Mouse (Mus musculus): ENCODE measurements around the gene Jag2. TPM values are rescaled to one million over a fixed set of nuclear protein-coding genes. Genes with fewer than 3 reads are reported as not detected.

Gene Jag2
- total and polyA plus RNA-seq, 2 experiments from 2014 or later, result 3.3 to 58.5 TPM

DNA sequence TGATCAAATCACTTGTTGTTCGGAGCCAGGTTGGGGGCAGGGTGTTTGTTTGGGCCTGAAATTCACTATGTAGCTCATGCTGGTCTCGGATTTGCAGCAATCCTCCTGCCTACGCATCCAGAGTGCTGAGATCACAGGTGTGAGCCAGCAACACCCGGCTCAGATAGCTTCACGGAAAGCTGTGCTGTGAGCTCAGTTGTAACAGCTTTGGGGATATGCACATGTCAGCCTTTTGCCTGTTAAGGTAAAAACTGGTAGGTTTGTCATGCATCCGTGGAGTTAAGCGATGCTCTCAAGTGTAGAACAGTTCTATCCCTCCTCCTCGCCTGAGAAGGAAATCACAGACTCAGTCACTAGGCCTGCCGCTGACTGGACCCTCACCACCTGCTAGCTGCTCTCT is 28.9 kb downstream of the Jag2 start:
- Histone ChIP-seq H3K4me3 (ENCODE audit: low read depth, low read length) (no peak overlapping the region), H3K4me2 (ENCODE audit: low read depth, low read length) (no peak overlapping the region), H3K4me1 (ENCODE audit: control insufficient read depth, insufficient read depth) (no peaks in the 10 kb centered on the region), H3K9ac (replicated peaks; ENCODE audit: low read depth, low read length) (no peak overlapping the region), H3K27me3 (ENCODE audit: control insufficient read depth, insufficient read depth, low read length) (no peaks in the 10 kb centered on the region), H3K36me3 (replicated peaks; ENCODE audit: control insufficient read depth, insufficient read depth, low read length) (no peaks in the 10 kb centered on the region), H3K27ac (ENCODE audit: low read depth) (no peak overlapping the region), H3K9me3 (replicated peaks; ENCODE audit: control insufficient read depth, low read length) (no peaks in the 10 kb centered on the region)
- DNase-seq (ENCODE audit: low spot score) (no peak), ATAC-seq (ENCODE audit: insufficient read depth, low read depth) (no peak)
- 79% methylated on average over 9 of the region's 9 CpGs for WGBS
- TF ChIP-seq CTCF (IDR thresholded peaks at IDR 0.05; ENCODE audit: low read depth) (no peak), EP300 (IDR thresholded peaks at IDR 0.05; ENCODE audit: low read depth) (no peak)

DNA sequence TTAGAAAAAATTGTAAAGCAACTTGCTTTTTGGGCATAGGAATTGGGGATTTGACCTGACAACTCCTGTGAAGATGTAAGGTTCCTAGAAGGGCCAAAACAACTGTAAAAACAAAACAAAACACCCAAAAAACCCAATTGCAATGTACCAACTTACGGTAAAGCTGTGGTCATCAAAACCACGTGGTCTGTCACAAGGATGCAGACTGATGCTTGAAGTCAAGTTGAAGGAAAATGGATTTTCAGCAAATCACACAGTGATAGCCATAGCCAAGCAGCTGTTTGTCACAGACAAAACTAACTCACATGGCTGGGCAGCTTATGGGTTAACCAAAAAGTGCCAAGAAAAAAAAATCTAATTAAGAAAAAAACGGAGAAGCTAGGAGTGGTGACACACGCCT is 30.6 kb downstream of the Jag2 start:
- TF ChIP-seq CTCF (IDR thresholded peaks at IDR 0.05; ENCODE audit: low read depth) (no peak), EP300 (IDR thresholded peaks at IDR 0.05; ENCODE audit: low read depth) (no peak)
- Histone ChIP-seq H3K4me2 (ENCODE audit: low read depth, low read length) (no peak overlapping the region), H3K4me1 (ENCODE audit: control insufficient read depth, insufficient read depth) (no peaks in the 10 kb centered on the region), H3K9ac (replicated peaks; ENCODE audit: low read depth, low read length) (no peak overlapping the region), H3K27me3 (ENCODE audit: control insufficient read depth, insufficient read depth, low read length) (0 out of 2 replicates have a peak, but pooled peaks cover 11% of the 10 kb centered on the region), H3K27ac (ENCODE audit: low read depth) (no peak overlapping the region), H3K9me3 (replicated peaks; ENCODE audit: control insufficient read depth, low read length) (no peaks in the 10 kb centered on the region), H3K36me3 (replicated peaks; ENCODE audit: control insufficient read depth, insufficient read depth, low read length) (no peaks in the 10 kb centered on the region), H3K4me3 (ENCODE audit: low read depth, low read length) (no peak overlapping the region)
- DNase-seq (ENCODE audit: low spot score) (no peak), ATAC-seq (ENCODE audit: insufficient read depth, low read depth) (no peak)
- 67% methylated on average over 4 of the region's 4 CpGs for WGBS

DNA sequence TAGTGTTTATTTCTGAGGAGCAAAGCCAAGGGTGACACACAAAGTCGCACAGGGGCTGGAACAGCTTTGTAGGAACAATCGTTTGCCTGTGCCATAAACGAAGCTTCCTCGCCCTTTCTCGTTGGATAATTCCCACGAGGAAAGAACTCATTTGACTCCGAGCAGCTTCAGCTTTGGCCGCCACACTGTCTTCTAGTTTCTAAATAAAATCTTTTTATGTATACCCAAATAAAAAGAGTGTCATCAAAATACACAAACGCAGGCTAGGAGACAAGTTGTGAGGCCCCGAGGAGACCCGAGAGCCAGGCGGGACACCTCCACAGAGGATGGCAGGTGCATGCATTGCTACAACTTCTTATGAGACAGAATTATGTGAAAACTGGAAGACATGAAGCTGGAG is 31.2 kb downstream of the Jag2 start:
- Histone ChIP-seq H3K9me3 (replicated peaks; ENCODE audit: control insufficient read depth, low read length) (no peaks in the 10 kb centered on the region), H3K36me3 (replicated peaks; ENCODE audit: control insufficient read depth, insufficient read depth, low read length) (no peaks in the 10 kb centered on the region), H3K4me2 (ENCODE audit: low read depth, low read length) (peak overlapping the region; percentile 20; the same call in 1 of the 2 replicates), H3K27ac (ENCODE audit: low read depth) (peak overlapping the region; percentile 61), H3K4me3 (ENCODE audit: low read depth, low read length) (no peak overlapping the region), H3K4me1 (ENCODE audit: control insufficient read depth, insufficient read depth) (no peaks in the 10 kb centered on the region), H3K27me3 (ENCODE audit: control insufficient read depth, insufficient read depth, low read length) (0 out of 2 replicates have a peak, but pooled peaks cover 12% of the 10 kb centered on the region), H3K9ac (replicated peaks; ENCODE audit: low read depth, low read length) (no peak overlapping the region)
- TF ChIP-seq EP300 (IDR thresholded peaks at IDR 0.05; ENCODE audit: low read depth) (no peak), CTCF (IDR thresholded peaks at IDR 0.05; ENCODE audit: low read depth) (no peak)
- 66% methylated on average over 12 of the region's 12 CpGs for WGBS
- ATAC-seq (ENCODE audit: insufficient read depth, low read depth) (no peak), DNase-seq (ENCODE audit: low spot score) (no peak)

DNA sequence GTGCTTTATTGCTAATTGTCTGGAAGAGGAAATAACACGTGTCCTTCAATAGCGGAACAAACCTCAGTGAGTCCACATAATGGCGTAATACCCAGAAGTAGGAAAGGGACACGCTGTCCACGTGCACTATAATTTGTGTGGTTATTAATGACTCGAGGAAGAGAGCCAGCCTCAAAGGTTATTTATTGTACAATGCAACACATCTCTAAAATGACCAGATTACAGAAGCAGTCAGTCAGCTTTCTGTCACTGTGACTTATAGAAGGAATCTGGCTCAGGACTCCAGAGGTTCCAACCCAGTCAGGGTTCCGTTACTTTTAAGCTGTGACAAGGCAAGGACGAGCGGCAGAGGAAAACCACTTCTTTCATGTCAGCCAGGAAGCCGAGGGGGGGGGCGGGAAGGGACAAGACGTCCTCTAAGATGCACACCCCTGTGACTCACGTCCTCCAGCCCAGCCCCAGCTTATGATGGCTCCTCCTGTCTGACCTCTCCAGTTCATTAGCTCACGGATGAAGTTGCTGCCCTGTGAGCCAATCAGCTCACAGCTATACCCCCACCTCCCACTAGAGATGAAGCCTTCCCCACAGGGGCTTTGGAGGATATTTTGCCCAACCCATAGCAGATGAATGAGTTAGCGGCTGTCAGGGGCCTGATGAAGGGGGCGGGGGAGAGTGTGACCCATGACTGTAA is 31.9 kb downstream of the Jag2 start:
- WGBS, result 30% methylated on average over 16 of the region's 16 CpGs
- peak; percentile 89 for ATAC-seq (ENCODE audit: insufficient read depth, low read depth)
- Histone ChIP-seq H3K27ac (ENCODE audit: low read depth) (peak overlapping the region; percentile 61), H3K4me2 (ENCODE audit: low read depth, low read length) (peak overlapping the region; percentile 20; the same call in 1 of the 2 replicates), H3K9ac (replicated peaks; ENCODE audit: low read depth, low read length) (no peak overlapping the region), H3K36me3 (replicated peaks; ENCODE audit: control insufficient read depth, insufficient read depth, low read length) (no peaks in the 10 kb centered on the region), H3K27me3 (ENCODE audit: control insufficient read depth, insufficient read depth, low read length) (0 out of 2 replicates have a peak, but pooled peaks cover 12% of the 10 kb centered on the region), H3K9me3 (replicated peaks; ENCODE audit: control insufficient read depth, low read length) (no peaks in the 10 kb centered on the region), H3K4me1 (ENCODE audit: control insufficient read depth, insufficient read depth) (no peaks in the 10 kb centered on the region), H3K4me3 (ENCODE audit: low read depth, low read length) (no peak overlapping the region)
- peak; percentile 78 for DNase-seq (ENCODE audit: low spot score)
- TF ChIP-seq CTCF (IDR thresholded peaks at IDR 0.05; ENCODE audit: low read depth) (no peak), EP300 (IDR thresholded peaks at IDR 0.05; ENCODE audit: low read depth) (0 out of 2 replicates have a peak, but pooled peaks have one; percentile 18)

DNA sequence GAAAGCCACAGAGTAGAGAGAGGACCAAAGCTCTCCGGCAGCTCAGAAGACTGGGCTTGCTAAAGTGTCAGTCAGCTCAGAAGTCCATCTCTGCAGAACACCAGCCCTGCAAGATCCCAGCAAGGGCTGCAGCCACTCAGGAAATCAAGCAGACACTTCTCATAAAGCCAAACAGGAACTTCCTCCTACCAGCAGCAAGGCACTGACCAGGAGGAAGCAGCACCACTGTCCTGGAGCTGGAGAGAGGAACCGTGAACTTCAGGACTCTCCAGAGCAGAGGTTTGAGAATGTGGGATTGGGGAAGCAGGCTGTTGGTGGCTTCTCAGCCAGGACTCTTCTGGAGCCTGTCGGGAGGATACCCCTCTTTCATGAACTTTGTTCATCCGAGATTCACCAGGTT is 34.6 kb downstream of the Jag2 start:
- Histone ChIP-seq H3K27me3 (ENCODE audit: control insufficient read depth, insufficient read depth, low read length) (0 out of 2 replicates have a peak, but pooled peaks cover 12% of the 10 kb centered on the region), H3K4me3 (ENCODE audit: low read depth, low read length) (no peak overlapping the region), H3K9ac (replicated peaks; ENCODE audit: low read depth, low read length) (no peak overlapping the region), H3K4me2 (ENCODE audit: low read depth, low read length) (no peak overlapping the region), H3K27ac (ENCODE audit: low read depth) (peak overlapping the region; percentile 49), H3K4me1 (ENCODE audit: control insufficient read depth, insufficient read depth) (no peaks in the 10 kb centered on the region), H3K36me3 (replicated peaks; ENCODE audit: control insufficient read depth, insufficient read depth, low read length) (no peaks in the 10 kb centered on the region), H3K9me3 (replicated peaks; ENCODE audit: control insufficient read depth, low read length) (no peaks in the 10 kb centered on the region)
- ATAC-seq (ENCODE audit: insufficient read depth, low read depth) (no peak), DNase-seq (ENCODE audit: low spot score) (no peak)
- TF ChIP-seq EP300 (IDR thresholded peaks at IDR 0.05; ENCODE audit: low read depth), result no peak
- no peak for TF ChIP-seq CTCF (IDR thresholded peaks at IDR 0.05; ENCODE audit: low read depth)
- 38% methylated on average over 4 of the region's 4 CpGs for WGBS
